Mouse (Mus musculus): Measurements from ENCODE around the gene Reep1. TPM values are rescaled to one million over a fixed set of nuclear protein-coding genes. Genes with fewer than 3 reads are reported as not detected.

Gene Reep1
- polyA plus RNA-seq (2017; shearing (Covaris generic)): 1.5 TPM

DNA sequence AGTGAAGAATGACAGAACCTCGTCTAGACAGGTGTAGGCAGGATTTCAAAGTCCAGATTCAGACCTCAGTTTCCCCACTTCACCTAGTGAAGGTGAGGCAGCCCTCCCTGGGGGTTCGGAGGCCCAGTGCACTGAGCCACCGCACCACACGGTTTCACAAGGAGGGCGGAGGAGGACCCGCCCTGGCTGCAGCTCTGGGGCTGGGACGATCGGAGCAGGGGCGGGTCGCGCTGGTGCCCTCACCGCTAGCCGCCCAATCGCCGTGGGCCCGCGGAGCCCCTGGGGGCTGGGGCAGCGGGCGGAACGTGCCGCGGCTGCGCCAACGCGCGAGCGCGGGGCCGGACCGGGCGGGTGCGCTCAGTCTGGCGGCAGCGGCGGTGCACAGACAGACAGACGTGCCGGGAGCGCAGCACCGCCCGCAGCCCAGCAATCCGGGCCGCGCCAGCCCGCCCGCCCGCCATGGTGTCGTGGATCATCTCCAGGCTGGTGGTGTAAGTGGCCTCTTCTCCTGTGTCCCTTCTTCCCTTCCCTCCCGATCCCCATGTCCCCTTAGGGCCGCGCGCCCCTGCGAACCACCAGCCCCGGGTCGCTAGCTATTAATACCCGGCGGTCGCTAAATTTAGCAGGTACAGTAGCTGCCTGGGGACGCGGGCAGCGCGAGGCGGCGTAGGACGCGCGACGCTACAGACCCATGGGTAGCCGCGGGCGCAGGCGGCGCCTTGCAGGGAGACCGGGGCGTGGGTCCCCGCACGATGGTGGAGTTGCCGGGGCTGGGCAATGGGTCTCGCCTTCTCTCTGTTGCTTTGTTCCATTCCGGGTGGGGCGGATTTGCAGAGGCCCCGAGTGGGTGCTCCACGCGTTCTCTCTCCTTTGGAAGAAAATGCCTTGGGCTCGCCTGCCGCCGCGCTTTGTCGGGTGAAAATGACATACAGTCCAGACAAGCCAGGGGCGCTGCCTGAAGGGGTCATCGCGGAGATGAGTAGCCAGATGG lies at the start of gene Reep1:
Gene Reep1 (plus strand): TSS at position 51 of the 991 bp plus-strand sequence.

DNA sequence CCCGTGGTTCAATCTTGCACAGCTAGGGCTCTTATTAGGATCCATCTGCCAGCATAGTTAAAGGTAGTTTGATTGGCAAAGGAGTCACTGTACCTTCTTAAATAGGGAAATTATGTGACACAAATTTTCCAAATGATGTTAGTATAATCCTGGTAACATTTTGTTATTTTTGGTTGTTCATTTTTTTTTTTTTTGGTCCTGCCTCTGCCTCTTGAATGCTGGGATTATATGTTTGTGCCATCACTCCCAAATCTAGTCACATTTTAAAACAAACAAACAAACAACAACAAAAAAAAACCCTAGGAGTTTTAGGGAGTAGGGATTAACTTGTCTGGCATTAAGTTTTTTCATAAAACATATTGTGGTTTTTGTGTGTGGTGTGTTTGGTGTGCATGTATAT lies 119.5 kb downstream of the Reep1 start, which contains the start of gene Mrpl35:
Gene Mrpl35 (minus strand): TSS at position 101 of the 400 bp plus-strand sequence.

DNA sequence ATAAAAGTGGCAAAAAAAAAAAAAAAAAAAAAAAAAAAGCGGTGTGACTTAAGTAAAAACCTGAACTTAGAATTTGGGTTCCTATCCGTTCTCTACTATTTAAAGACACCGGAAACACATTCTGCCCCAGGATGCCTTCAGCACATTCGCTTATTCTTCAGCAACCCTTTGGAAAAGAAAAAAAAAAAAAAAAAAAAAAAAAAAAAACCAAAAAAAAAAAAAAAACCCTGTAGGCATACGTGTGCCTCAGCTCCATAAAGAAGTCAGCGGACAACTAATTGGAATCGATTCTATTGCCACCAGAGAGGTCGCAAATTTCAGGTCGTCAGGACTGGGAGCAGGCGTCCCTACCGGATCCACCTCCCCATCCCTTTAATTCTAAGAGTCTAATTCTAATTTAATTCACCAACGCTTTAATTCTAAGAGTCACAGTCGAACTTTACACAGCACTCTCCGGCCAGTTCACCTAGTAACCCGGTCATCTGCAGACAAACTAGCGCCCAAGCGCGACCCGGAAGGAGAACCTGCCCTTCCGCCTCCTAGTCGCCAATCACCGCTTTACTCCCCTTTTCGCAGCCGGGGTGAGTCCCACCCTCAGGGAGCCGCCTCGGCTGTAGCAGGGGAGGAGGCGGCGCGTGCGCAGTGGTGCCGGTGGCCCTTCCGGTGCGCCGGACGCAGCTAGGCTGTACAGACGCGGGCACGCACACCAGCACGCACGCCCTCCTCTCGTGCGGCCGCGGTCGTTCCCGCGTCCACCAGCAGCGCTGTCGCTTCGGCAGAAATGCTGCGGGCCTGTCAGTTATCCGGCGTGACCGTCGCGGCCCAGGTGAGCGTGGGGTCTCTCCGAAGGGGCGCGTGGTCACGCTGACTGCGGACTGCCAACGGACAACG lies 123.6 kb downstream of the Reep1 start, which contains the start of gene Immt:
Gene Immt (plus strand): TSS at position 642 of the 891 bp plus-strand sequence.

Other genes starting within 250 kb of the Reep1 start
- 2.5 TPM for gene Rnf103, start 213.7 kb upstream of the Reep1 start, polyA plus RNA-seq (2017; shearing (Covaris generic))
- gene Chmp3, start 163.8 kb upstream of the Reep1 start, polyA plus RNA-seq (2017; shearing (Covaris generic)): 84.9 TPM
- gene Kdm3a, start 74.6 kb upstream of the Reep1 start, polyA plus RNA-seq (2017; shearing (Covaris generic)): 96.9 TPM
- gene Mrpl35, start 119.4 kb downstream of the Reep1 start, polyA plus RNA-seq (2017; shearing (Covaris generic)): 53.6 TPM
- 136 TPM for gene Immt, start 123.8 kb downstream of the Reep1 start, polyA plus RNA-seq (2017; shearing (Covaris generic))
- gene Ptcd3, start 201.2 kb downstream of the Reep1 start, polyA plus RNA-seq (2017; shearing (Covaris generic)): 85.4 TPM
- gene Polr1a, start 201.5 kb downstream of the Reep1 start, polyA plus RNA-seq (2017; shearing (Covaris generic)): 43.7 TPM